Mouse (Mus musculus): ENCODE results near the gene Pgm1.

- no peak for TF ChIP-seq CTCF (conservative IDR thresholded peaks at IDR 0.05 in 1 of 2, IDR thresholded peaks at IDR 0.05 in 1 of 2; ENCODE audit: low read depth in 2 of 2, low read length in 2 of 2)
- TF ChIP-seq EP300 (IDR thresholded peaks at IDR 0.05; ENCODE audit: low read length): no peak
- TF ChIP-seq POLR2A (IDR thresholded peaks at IDR 0.05; ENCODE audit: low read depth, low read length): no peak
- TF ChIP-seq MEF2A (IDR thresholded peaks at IDR 0.05; ENCODE audit: borderline replicate concordance, low read depth, low read length): no peak
- TF ChIP-seq MAFK (IDR thresholded peaks at IDR 0.05; ENCODE audit: insufficient replicate concordance, low read length): no peak
- TF ChIP-seq IRF4 (IDR thresholded peaks at IDR 0.05; ENCODE audit: low read depth, low read length): no peak
- no peak for TF ChIP-seq ZC3H11A (IDR thresholded peaks at IDR 0.05; ENCODE audit: low read depth, low read length)
- no peak for TF ChIP-seq HCFC1 (IDR thresholded peaks at IDR 0.05; ENCODE audit: low read depth, low read length)
- no peak for TF ChIP-seq CHD2 (IDR thresholded peaks at IDR 0.05; ENCODE audit: low read length)
- TF ChIP-seq MAX (IDR thresholded peaks at IDR 0.05; ENCODE audit: low read length): no peak
Measured at GRCm38 (mm10) chr4:99931240-99931580, 2.0 kb downstream of the Pgm1 start.
